Mouse (Mus musculus) intestine, embryonic 14.5 days (tissue): ENCODE data around the gene Rcsd1. TPM values are rescaled to one million over a fixed set of nuclear protein-coding genes. Genes with fewer than 3 reads are reported as not detected.
A peak's percentile ranks its signal among the peaks of the same experiment; 100 is the strongest.

Experiments
- ATAC-seq: fragments of 200-750 bp; cut with Nextera tagmentation; replicated peaks from 2 replicates; pipeline ENCODE4 v1.8.0; 2017; ENCODE audit warnings: low read depth, moderate number of reproducible peaks, moderate TSS enrichment, moderate library complexity; ENCODE audit not compliant: low FRiP score, low TSS enrichment
- DNase-seq: peaks from one replicate; pipeline ENCODE4 v3.0.0-alpha.2; 2018; ENCODE audit warnings: low spot score
- H3K27ac ChIP-seq: fragments of 300-500 bp; sonication (generic); 2 replicates; pipeline ENCODE4 v1.5.1; 2014; ENCODE audit warnings: low read depth, mild to moderate bottlenecking, control low read depth
- H3K27me3 ChIP-seq: fragments of 300-500 bp; sonication (generic); replicated peaks from 2 replicates; pipeline ENCODE4 v1.6.1; 2014; ENCODE audit warnings: low read length, control low read depth; ENCODE audit not compliant: control insufficient read depth, insufficient read depth
- H3K36me3 ChIP-seq: fragments of 300-500 bp; sonication (generic); 2 replicates; pipeline ENCODE4 v1.6.1; 2014; ENCODE audit warnings: low read length, control low read depth; ENCODE audit not compliant: control insufficient read depth, insufficient read depth
- H3K4me1 ChIP-seq: fragments of 300-500 bp; sonication (generic); replicated peaks from 2 replicates; pipeline ENCODE4 v1.6.1; 2014; ENCODE audit warnings: low read length, control low read depth, mixed read lengths; ENCODE audit not compliant: control insufficient read depth, insufficient read depth
- H3K4me2 ChIP-seq: fragments of 300-500 bp; sonication (generic); 2 replicates; pipeline ENCODE4 v1.6.1; 2014; ENCODE audit warnings: low read length
- H3K4me3 ChIP-seq: fragments of 300-500 bp; sonication (generic); 2 replicates; pipeline ENCODE4 v1.5.1; 2014; ENCODE audit warnings: low read depth, low read length, control low read depth, mixed read lengths
- H3K9ac ChIP-seq: fragments of 300-500 bp; sonication (generic); 2 replicates; pipeline ENCODE4 v1.6.1; 2014; ENCODE audit warnings: mild to moderate bottlenecking, low read length
- H3K9me3 ChIP-seq: fragments of 300-500 bp; sonication (generic); 2 replicates; pipeline ENCODE4 v1.6.1; 2016; ENCODE audit warnings: low read length, control low read depth; ENCODE audit not compliant: control insufficient read depth
- WGBS: fragments of 180-500 bp; shearing (Covaris S2); extraction: QIAGEN DNeasy Blood & Tissue Kit; methylation state at CpG from one replicate; pipeline ENCODE4 v1.1.7; 2014; 5-methylcytosine and 5-hydroxymethylcytosine counted together
- polyA plus RNA-seq: library from polyadenylated mRNA; unstranded; fragments of >200 nt; fragmentation: Nextera tagmentation; extraction: Ambion mirVana; gene quantifications from 2 replicates; pipeline ENCODE4 v1.2.1, GENCODE M21; 2014

Rcsd1 gene
- polyA plus RNA-seq, 1 experiment from 2014 or later: 29.1 TPM

DNA sequence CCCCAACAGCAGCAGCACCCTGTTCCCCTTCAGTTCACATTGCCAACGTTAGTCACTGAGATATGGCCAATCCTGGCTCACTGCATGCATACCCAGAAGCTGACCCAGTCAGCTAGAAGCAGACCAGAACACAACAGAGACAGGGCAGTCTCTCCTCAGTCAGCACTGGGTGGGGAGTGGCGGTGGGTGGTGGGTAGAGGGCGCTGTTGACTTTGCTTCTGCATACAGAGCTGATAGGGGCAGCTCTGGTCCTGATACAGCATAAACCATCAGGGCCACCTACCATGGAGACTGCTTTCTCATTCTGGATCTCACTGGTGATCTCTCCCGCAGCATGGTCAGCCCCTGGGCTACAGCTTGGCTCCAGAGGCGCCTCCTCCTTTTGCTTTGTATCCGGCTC lies 54.5 kb downstream of the Rcsd1 start:
- Histone ChIP-seq H3K27me3 (no peaks in the 10 kb centered on the region), H3K36me3 (peaks cover 49% of the 10 kb centered on the region)

DNA sequence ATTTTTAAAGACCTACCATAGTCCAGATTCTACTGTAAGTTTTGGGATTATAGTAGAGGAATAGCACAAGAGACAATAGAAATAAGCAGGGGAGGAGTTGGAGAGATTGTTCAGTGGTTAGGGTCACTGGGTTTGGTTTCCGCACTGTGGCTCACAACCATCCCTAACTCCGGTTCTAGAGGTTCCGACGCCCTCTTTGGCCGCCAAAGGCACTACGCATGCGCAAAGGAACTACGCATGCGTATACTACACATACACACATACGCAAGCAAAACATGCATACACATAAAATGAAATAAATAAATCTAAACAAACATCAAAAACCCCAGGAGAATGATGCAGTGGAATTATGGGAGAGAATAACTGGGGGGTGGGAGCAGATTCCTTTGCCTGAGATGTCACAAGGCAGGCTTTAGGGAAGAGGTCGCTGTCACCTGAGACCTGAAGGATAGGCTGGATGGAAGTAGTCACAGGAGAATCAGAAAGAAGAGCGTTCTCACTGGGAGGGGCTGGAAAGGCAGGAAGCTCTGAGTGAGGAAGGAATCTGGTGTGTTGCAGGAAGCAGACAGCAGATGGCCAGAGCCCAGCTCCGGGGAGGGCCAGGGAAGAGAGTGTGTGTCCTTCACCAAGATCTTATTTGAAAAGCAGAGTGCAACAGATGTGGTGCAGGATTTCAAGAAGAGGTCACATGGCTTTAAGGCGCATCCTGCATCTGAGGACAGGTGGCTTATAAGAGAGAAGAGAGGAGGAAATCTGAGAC lies 56.3 kb downstream of the Rcsd1 start:
- ATAC-seq: no peak; the same call in 1 of the 2 replicates
- no peak for DNase-seq
- H3K4me1 ChIP-seq: peaks cover 21% of the 10 kb centered on the region
- H3K27me3 ChIP-seq: no peaks in the 10 kb centered on the region
- no peak overlapping the region for H3K9ac ChIP-seq
- H3K4me3 ChIP-seq: no peak overlapping the region
- peaks cover 56% of the 10 kb centered on the region for H3K36me3 ChIP-seq
- WGBS: 79% methylated on average over 14 of the region's 14 CpGs
- no peaks in the 10 kb centered on the region for H3K9me3 ChIP-seq
- H3K27ac ChIP-seq: no peak overlapping the region
- H3K4me2 ChIP-seq: no peak overlapping the region

More for the DNA sequence above, 54.5 kb downstream of the Rcsd1 start:
- H3K4me2 ChIP-seq: no peak overlapping the region
- DNase-seq (no peak), ATAC-seq (no peak; the same call in 1 of the 2 replicates)
- no peaks in the 10 kb centered on the region for H3K9me3 ChIP-seq
- H3K9ac ChIP-seq: no peak overlapping the region
- WGBS: 69% methylated on average over 6 of the region's 6 CpGs
- H3K27ac ChIP-seq: no peak overlapping the region
- peaks cover 21% of the 10 kb centered on the region for H3K4me1 ChIP-seq
- no peak overlapping the region for H3K4me3 ChIP-seq

DNA sequence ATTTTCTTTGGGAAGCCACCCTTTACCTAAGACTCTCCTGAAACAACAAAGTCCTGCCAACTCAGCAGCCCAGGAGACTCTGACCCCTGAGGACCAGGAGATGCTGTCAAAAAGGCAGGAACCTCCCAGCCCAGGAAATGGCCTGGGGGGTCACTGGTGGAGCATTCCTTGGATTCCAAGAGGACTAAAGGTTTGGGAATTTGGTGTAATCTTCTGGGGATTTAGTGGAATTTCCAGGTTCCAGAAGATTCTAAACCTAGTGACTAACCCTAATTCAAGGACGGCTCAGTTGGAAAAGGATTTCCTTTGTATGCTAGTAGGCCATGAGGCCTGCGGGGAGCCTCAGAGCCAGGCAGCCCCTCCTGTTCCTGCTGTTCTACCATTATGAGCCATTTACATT lies 57.0 kb downstream of the Rcsd1 start:
- peaks cover 49% of the 10 kb centered on the region for H3K36me3 ChIP-seq

DNA sequence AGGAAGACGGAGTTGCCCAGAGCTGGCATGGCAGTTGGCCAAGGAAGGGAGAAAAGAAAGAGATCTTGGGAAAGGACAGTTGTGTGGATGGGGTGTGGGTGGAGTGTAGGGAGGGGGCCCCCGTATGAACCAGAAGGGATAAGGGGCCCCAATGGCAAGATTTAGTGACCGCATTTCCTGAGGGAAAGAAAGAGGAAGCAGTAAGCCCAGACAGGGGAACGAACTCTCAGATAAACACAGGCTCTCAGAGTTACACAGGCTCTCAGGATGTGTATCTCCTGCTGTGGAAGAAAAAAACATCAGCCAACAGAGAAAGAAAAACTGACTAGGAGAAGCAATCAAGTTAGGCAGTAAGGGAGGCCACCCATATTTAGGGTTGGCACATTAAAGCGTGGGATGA lies 58.4 kb downstream of the Rcsd1 start:
- 49% methylated on average over 5 of the region's 5 CpGs for WGBS
- H3K9me3 ChIP-seq: no peaks in the 10 kb centered on the region
- DNase-seq: no peak
- H3K27ac ChIP-seq: no peak overlapping the region; the same call in 1 of the 2 replicates
- ATAC-seq: no peak
- H3K27me3 ChIP-seq: no peaks in the 10 kb centered on the region
- H3K36me3 ChIP-seq: peaks cover 39% of the 10 kb centered on the region
- peaks cover 21% of the 10 kb centered on the region for H3K4me1 ChIP-seq
- no peak overlapping the region for H3K4me3 ChIP-seq
- H3K9ac ChIP-seq: no peak overlapping the region
- H3K4me2 ChIP-seq: no peak overlapping the region

More for the DNA sequence above, 57.0 kb downstream of the Rcsd1 start:
- H3K9me3 ChIP-seq: no peaks in the 10 kb centered on the region
- no peak overlapping the region for H3K27ac ChIP-seq
- H3K4me2 ChIP-seq: no peak overlapping the region
- no peak overlapping the region for H3K4me3 ChIP-seq
- no peak overlapping the region for H3K9ac ChIP-seq
- no peaks in the 10 kb centered on the region for H3K27me3 ChIP-seq
- DNase-seq (no peak), ATAC-seq (no peak)
- H3K4me1 ChIP-seq: peaks cover 21% of the 10 kb centered on the region
- WGBS: 80% methylated on average over 2 of the region's 2 CpGs

DNA sequence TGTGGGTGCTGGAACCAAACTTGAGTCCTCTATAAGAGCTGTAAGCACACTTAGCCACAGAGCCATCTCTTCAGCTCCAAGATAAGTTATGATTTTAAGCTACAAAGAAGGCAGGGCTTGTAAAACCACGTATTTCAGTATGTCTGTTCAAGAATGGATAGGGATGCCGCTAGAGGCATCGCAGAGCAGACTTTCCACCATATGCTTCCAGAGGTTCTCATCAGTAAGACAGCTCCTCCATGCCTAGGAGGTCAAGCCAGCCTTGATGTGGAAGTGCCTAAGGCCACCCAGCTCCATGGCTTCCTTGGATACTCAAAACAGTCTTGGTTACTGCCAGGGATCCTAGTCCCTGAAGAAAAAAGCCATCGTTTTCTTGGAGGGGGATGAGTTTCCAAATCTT lies 64.5 kb downstream of the Rcsd1 start:
- H3K9ac ChIP-seq: no peak overlapping the region
- no peak overlapping the region for H3K4me3 ChIP-seq
- WGBS: 72% methylated on average over 4 of the region's 4 CpGs
- H3K4me2 ChIP-seq: no peak overlapping the region
- H3K36me3 ChIP-seq: peaks cover 16% of the 10 kb centered on the region
- no peak overlapping the region for H3K27ac ChIP-seq
- ATAC-seq (no peak), DNase-seq (no peak)
- no peaks in the 10 kb centered on the region for H3K9me3 ChIP-seq
- H3K4me1 ChIP-seq: peaks cover 3% of the 10 kb centered on the region; the same call in 1 of the 2 replicates
- no peaks in the 10 kb centered on the region for H3K27me3 ChIP-seq

DNA sequence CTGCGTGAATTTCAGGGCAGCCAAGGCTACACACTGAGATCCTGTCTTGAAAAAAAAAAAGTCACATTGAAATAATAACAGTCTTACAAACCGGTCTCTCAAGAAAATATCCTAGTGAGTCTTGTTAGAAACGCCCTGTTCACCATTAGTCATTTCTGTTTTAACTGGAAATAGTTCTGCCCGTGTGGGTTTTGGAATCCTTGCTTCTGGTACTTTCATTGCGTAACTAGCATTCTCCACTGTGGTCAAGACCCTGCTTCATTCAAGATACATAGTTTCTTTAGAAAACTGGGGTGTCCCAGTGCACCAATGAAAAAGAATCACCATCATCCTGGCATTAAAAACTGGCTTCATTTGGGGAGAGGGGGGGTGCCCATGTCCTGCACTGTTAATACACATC lies 65.8 kb downstream of the Rcsd1 start:
- no peaks in the 10 kb centered on the region for H3K9me3 ChIP-seq
- 61% methylated on average over 5 of the region's 5 CpGs for WGBS
- no peak overlapping the region for H3K9ac ChIP-seq
- DNase-seq: no peak
- no peak for ATAC-seq
- H3K36me3 ChIP-seq: peaks cover 3% of the 10 kb centered on the region
- peaks cover 13% of the 10 kb centered on the region; the same call in 1 of the 2 replicates for H3K4me1 ChIP-seq
- no peaks in the 10 kb centered on the region for H3K27me3 ChIP-seq
- H3K4me2 ChIP-seq: no peak overlapping the region
- H3K27ac ChIP-seq: no peak overlapping the region
- no peak overlapping the region for H3K4me3 ChIP-seq

DNA sequence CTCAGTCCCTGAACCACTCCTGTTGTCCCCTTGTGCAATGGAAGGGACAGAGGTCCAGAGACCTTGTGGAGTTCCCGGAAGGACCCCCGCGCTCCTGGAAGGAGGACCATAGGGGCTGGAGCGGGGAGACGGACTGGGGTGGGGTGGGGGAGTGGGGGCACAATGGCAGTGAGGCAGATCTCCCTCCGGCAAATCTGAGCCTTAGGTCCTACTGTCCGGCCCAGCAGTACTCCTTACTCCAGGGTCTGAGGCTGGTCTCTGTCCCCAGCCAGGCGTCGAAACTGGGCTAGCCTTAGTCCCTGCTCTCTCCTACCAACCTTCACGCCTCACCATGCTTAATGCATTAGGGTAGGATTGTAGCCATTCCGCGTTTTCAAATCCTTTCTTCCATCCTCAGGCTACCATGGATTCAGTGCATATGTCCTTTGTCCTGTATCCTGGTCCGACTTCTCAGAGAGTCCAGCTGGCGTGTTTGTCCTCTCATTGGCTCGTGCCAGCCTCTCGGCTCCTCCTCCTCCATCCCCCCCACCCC lies 66.7 kb downstream of the Rcsd1 start:
- DNase-seq (peak; percentile 87), ATAC-seq (peak; percentile 71)
- H3K27me3 ChIP-seq: no peaks in the 10 kb centered on the region
- under 1% methylated on average over 16 of the region's 16 CpGs for WGBS
- H3K4me3 ChIP-seq: peak overlapping the region; percentile 65
- peak overlapping the region; percentile 94 for H3K27ac ChIP-seq
- H3K36me3 ChIP-seq: no peaks in the 10 kb centered on the region; the same call in 1 of the 2 replicates
- H3K9ac ChIP-seq: peak overlapping the region; percentile 86
- H3K4me1 ChIP-seq: peaks cover 13% of the 10 kb centered on the region; the same call in 1 of the 2 replicates
- H3K4me2 ChIP-seq: peak overlapping the region; percentile 69
- H3K9me3 ChIP-seq: no peaks in the 10 kb centered on the region

DNA sequence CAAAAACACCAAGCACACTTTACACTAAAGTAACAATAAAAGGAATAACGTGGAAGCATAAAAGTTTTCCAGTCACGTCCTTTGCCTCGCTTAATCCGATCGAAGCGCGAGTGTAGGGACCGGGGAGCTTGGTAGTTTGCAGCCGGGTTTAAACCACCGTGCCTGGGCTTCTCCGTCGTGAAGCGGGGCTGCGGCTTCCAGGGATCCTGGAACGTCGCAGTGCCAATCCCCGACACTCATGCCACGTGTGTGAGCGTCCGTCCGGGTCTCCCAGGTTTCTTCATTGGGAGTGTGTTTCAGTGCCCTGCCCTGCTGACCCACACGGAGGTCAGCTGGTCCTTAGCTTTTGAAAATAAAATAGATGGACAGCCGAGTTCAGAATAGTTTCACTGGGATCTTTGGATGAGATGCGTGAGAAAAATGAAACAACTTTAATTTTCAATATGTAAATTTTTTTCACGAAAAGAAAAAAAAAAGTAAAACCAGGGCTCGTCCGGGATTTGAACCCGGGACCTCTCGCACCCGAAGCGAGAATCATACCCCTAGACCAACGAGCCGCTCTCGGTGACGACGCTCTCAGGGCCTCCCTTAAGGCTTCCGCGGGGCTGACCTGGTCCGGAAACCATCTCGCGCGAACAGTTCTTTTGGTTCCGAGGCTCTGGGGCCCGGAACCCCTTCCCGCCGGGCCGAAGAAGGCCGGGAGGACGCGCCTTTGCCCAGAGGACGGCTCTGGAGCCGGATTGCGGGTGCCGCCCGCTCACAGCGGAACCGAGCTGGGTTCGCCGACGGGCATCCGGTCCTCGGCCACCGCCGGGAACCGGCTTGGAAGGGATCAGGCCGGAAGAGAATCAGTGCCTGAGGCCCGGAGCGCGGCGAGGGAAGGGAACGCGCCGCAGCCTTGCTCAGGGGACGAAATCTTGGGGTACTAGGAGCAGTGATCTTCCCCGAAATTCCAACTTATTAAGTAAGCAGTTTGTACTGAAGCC lies 67.5 kb downstream of the Rcsd1 start:
- peak; percentile 87 for ATAC-seq
- WGBS: 0% methylated on average over 75 of the region's 75 CpGs

More for the DNA sequence above, 67.5 kb downstream of the Rcsd1 start:
- peaks cover 13% of the 10 kb centered on the region; the same call in 1 of the 2 replicates for H3K4me1 ChIP-seq
- H3K9ac ChIP-seq: peak overlapping the region; percentile 86
- H3K27ac ChIP-seq: peak overlapping the region; percentile 94
- peak overlapping the region; percentile 65 for H3K4me3 ChIP-seq
- no peaks in the 10 kb centered on the region for H3K27me3 ChIP-seq
- no peaks in the 10 kb centered on the region for H3K36me3 ChIP-seq
- DNase-seq: peak; percentile 99
- H3K9me3 ChIP-seq: no peaks in the 10 kb centered on the region
- peak overlapping the region; percentile 69 for H3K4me2 ChIP-seq
